Mouse (Mus musculus) neural tube, embryonic 15.5 days (tissue): ENCODE measurements around the gene Mylk. TPM values are rescaled to one million over a fixed set of nuclear protein-coding genes. Genes with fewer than 3 reads are reported as not detected.
A peak's percentile ranks its signal among the peaks of the same experiment; 100 is the strongest.

Experiments used
- ATAC-seq: fragments of 200-750 bp; cut with Nextera tagmentation; 2 replicates; pipeline ENCODE4 v1.8.0; 2017; ENCODE audit warnings: mild to moderate bottlenecking, moderate TSS enrichment, moderate library complexity; ENCODE audit not compliant: low FRiP score
- H3K27ac ChIP-seq: fragments of 300-500 bp; sonication (generic); replicated peaks from 2 replicates; pipeline ENCODE4 v1.5.1; 2015; ENCODE audit warnings: mild to moderate bottlenecking, inconsistent platforms
- H3K27me3 ChIP-seq: fragments of 300-500 bp; sonication (generic); replicated peaks from 2 replicates; pipeline ENCODE4 v1.6.1; 2015; ENCODE audit warnings: inconsistent platforms
- H3K36me3 ChIP-seq: fragments of 300-500 bp; sonication (generic); 2 replicates; pipeline ENCODE4 v1.6.1; 2015; ENCODE audit warnings: inconsistent platforms
- H3K4me1 ChIP-seq: fragments of 300-500 bp; sonication (generic); 2 replicates; pipeline ENCODE4 v1.6.1; 2015; ENCODE audit warnings: inconsistent platforms
- H3K4me2 ChIP-seq: fragments of 300-500 bp; sonication (generic); 2 replicates; pipeline ENCODE4 v1.6.1; 2015; ENCODE audit warnings: inconsistent platforms, mild to moderate bottlenecking, moderate library complexity
- H3K4me3 ChIP-seq: fragments of 300-500 bp; sonication (generic); replicated peaks from 2 replicates; pipeline ENCODE4 v1.5.1; 2015; ENCODE audit warnings: mild to moderate bottlenecking, inconsistent platforms
- H3K9ac ChIP-seq: fragments of 300-500 bp; sonication (generic); replicated peaks from 2 replicates; pipeline ENCODE4 v1.6.1; 2015; ENCODE audit warnings: mild to moderate bottlenecking, inconsistent platforms
- H3K9me3 ChIP-seq: fragments of 300-500 bp; sonication (generic); replicated peaks from 2 replicates; pipeline ENCODE4 v1.6.1; 2016; ENCODE audit warnings: inconsistent platforms
- WGBS: fragments of 180-500 bp; shearing (Covaris S2); methylation state at CpG from one replicate; pipeline ENCODE4 v1.1.7; 2015; ENCODE audit warnings: mixed read lengths; 5-methylcytosine and 5-hydroxymethylcytosine counted together
- polyA plus RNA-seq: library from polyadenylated mRNA; unstranded; fragments of >200 nt; fragmentation: Nextera tagmentation; extraction: Ambion mirVana; gene quantifications from 2 replicates; pipeline ENCODE4 v1.2.1, GENCODE M21; 2015

Mylk gene
- polyA plus RNA-seq, 1 experiment from 2014 or later: 4.5 TPM

DNA sequence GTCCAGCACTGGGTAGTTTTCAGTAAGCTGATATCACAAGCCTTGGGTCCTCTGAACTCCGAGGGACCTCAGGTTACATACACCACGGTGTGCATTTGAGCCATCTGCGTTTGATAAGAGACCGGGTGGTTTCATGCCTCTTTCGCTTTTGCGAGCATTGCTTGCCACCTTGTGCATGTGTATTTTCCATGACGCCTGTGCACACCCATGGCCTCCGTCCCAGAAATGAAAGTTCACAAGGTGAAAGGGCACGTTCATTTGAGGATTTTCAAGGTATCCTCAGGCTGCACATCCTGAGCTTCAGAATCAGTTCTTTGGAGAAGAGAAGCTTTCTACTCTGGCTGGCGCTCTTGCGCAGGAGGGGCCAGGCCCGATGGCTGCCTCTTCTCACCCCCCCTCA lies 227.5 kb downstream of the Mylk start:
- H3K27me3 ChIP-seq: no peaks in the 10 kb centered on the region
- H3K4me2 ChIP-seq: no peak overlapping the region
- no peak overlapping the region for H3K27ac ChIP-seq
- WGBS: 90% methylated on average over 12 of the region's 12 CpGs
- no peaks in the 10 kb centered on the region for H3K36me3 ChIP-seq
- no peaks in the 10 kb centered on the region for H3K4me1 ChIP-seq
- H3K4me3 ChIP-seq: no peak overlapping the region
- H3K9me3 ChIP-seq: no peaks in the 10 kb centered on the region
- no peak for ATAC-seq
- no peak overlapping the region for H3K9ac ChIP-seq

DNA sequence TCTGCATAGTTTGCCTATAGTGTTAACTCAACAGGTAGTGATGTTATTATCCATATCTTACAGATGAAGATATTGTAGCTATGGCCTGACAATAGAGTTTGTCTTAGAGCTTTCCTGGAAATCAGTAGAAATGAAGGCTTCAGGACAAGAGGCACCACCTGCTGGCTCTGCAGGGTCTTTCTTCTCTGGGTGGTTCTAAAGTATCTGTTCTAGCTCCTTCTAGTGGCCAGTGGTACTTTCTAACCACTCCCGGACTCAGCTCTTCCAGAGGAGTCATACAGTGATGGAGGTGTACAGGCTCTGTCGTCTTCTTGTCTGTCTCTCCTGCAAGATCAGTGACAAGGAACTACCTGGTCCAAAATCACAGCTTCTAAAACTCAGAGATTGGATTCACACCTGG lies 230.5 kb downstream of the Mylk start:
- H3K9me3 ChIP-seq: no peaks in the 10 kb centered on the region
- ATAC-seq: no peak
- no peaks in the 10 kb centered on the region for H3K36me3 ChIP-seq
- no peak overlapping the region for H3K4me3 ChIP-seq
- WGBS: 68% methylated on average over 2 of the region's 2 CpGs
- no peaks in the 10 kb centered on the region for H3K4me1 ChIP-seq
- no peak overlapping the region for H3K27ac ChIP-seq
- no peak overlapping the region for H3K4me2 ChIP-seq
- H3K27me3 ChIP-seq: no peaks in the 10 kb centered on the region
- no peak overlapping the region for H3K9ac ChIP-seq

DNA sequence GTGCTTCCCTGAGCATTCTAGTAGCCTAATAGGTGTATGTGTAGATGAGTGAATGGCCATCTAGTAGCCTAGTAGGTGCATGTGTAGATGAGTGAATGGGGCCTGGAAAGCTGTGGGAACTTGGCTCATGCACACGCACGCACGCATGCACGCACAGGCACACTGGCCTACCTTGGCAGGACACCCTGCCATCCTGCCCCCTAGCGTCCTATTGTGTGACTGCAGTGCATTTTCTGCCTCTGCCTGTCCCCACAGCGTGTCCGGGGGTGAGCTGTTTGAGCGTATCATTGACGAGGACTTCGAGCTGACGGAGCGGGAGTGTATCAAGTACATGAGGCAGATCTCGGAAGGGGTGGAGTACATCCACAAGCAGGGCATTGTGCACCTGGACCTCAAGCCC lies 231.6 kb downstream of the Mylk start:
- WGBS: 81% methylated on average over 13 of the region's 13 CpGs
- Histone ChIP-seq H3K27me3 (no peaks in the 10 kb centered on the region), H3K9ac (no peak overlapping the region), H3K4me1 (0 out of 2 replicates have a peak, but pooled peaks cover 5% of the 10 kb centered on the region), H3K4me2 (no peak overlapping the region), H3K27ac (no peak overlapping the region), H3K36me3 (no peaks in the 10 kb centered on the region), H3K9me3 (no peaks in the 10 kb centered on the region), H3K4me3 (no peak overlapping the region)
- no peak for ATAC-seq

DNA sequence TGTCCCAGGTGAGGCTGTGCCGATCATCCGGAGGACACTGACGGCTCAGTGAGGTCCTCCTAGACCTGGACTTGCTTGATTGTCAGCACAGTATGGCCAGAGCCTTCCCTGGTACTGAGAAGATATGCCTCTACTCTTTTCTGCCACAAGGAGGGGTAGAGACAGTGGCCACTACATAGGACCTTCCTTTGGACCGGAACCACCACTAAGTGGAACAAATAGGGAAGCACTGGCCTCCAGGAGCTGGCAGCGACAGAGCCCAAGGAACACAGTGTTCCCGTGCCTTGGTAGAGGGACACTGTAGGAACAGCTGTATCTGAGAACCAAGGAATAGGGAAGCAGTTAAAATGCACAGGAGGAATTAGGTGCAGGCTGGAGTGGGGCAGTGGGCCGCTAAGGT lies 233.0 kb downstream of the Mylk start:
- H3K4me2 ChIP-seq: no peak overlapping the region
- ATAC-seq: no peak
- 0 out of 2 replicates have a peak, but pooled peaks cover 5% of the 10 kb centered on the region for H3K4me1 ChIP-seq
- H3K27me3 ChIP-seq: no peaks in the 10 kb centered on the region
- no peak overlapping the region for H3K4me3 ChIP-seq
- H3K36me3 ChIP-seq: no peaks in the 10 kb centered on the region
- H3K9ac ChIP-seq: no peak overlapping the region
- WGBS: 92% methylated on average over 7 of the region's 7 CpGs
- H3K27ac ChIP-seq: no peak overlapping the region
- H3K9me3 ChIP-seq: no peaks in the 10 kb centered on the region

DNA sequence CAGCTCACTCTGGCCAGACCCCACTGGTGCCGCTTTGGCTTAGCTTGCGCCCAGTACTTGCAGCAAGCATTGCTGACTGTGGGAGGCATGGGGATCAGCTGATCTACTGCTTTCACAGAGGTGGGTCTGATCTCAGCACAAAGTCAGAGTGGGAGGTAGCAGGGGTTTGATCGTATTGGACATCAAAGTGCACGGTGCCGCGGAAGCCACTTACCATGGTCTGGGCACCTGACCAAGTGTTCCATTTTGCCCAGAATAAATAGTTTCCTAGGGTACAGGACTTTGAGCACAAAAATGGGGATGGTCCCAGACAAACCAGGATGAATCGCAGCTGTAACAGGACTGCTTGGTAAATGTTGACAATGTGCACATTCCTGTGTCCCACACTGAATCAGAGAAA lies 236.0 kb downstream of the Mylk start:
- Histone ChIP-seq H3K27me3 (no peaks in the 10 kb centered on the region), H3K9ac (no peak overlapping the region), H3K36me3 (no peaks in the 10 kb centered on the region), H3K27ac (no peak overlapping the region), H3K4me2 (no peak overlapping the region), H3K9me3 (no peaks in the 10 kb centered on the region), H3K4me3 (no peak overlapping the region), H3K4me1 (0 out of 2 replicates have a peak, but pooled peaks cover 5% of the 10 kb centered on the region)
- ATAC-seq: peak; percentile 41; the same call in 1 of the 2 replicates
- WGBS: 80% methylated on average over 7 of the region's 7 CpGs

DNA sequence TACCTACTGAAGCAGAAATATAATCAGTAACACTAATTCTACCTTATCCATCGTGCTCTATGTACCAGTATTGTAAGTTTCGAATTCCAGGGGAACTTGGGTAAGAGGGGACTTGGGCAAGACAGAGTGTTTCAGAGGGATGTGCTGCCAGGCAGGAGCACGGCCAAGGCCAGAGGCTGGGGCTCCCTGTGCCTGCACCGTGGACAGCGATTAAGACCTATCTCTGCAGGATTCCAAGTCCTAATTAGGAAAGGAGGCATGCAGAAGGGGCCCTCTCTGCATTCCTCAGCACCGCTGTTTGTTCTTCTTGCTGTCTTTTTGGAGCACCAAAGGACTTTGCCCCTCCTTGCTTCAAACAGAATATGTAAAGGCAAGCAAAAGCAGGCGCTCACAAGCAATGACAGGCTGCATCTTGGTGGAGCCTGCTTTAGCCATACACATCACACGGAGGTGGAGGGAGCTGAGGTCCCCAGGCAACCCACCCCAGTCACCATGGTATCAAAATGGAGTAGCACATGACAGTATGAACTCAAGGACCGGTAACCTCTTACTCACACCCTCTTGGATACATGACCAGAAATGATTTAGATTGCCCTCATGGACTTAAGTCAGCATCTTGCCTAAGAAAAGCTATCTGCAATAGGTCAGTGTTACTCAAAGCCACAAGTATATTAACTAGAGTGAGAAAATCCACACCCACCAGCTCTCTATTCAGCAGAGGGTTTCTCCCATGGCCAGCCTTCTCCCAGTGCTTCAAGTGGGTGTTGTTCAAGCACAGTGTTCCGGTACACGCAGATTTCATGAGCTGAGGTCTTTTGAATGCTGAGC lies 239.4 kb downstream of the Mylk start:
- no peak for ATAC-seq
- Histone ChIP-seq H3K27ac (no peak overlapping the region), H3K9ac (no peak overlapping the region), H3K27me3 (no peaks in the 10 kb centered on the region), H3K9me3 (no peaks in the 10 kb centered on the region), H3K4me1 (0 out of 2 replicates have a peak, but pooled peaks cover 5% of the 10 kb centered on the region), H3K4me2 (no peak overlapping the region), H3K36me3 (no peaks in the 10 kb centered on the region), H3K4me3 (no peak overlapping the region)
- 60% methylated on average over 11 of the region's 11 CpGs for WGBS

DNA sequence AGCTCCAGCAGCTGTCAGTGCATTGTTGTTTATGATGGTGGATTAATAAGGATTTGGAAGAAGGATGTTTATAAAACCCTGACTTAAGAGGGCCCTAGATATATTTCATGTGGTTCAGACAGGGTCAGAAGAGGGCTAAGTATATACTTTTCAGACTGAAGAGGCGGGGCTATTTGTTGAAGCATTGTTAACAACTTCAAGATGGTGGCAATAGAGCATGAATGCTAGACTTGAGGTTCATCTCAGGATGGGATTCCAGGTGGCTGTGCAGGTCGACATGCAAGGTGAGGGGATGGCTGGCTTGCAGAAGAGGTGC lies 240.0 kb downstream of the Mylk start:
- ATAC-seq: no peak
- Histone ChIP-seq H3K36me3 (no peaks in the 10 kb centered on the region), H3K27me3 (no peaks in the 10 kb centered on the region), H3K4me3 (no peak overlapping the region), H3K4me1 (0 out of 2 replicates have a peak, but pooled peaks cover 5% of the 10 kb centered on the region), H3K4me2 (no peak overlapping the region), H3K9ac (no peak overlapping the region), H3K9me3 (no peaks in the 10 kb centered on the region), H3K27ac (no peak overlapping the region)
- WGBS: 89% methylated on average over 2 of the region's 2 CpGs

DNA sequence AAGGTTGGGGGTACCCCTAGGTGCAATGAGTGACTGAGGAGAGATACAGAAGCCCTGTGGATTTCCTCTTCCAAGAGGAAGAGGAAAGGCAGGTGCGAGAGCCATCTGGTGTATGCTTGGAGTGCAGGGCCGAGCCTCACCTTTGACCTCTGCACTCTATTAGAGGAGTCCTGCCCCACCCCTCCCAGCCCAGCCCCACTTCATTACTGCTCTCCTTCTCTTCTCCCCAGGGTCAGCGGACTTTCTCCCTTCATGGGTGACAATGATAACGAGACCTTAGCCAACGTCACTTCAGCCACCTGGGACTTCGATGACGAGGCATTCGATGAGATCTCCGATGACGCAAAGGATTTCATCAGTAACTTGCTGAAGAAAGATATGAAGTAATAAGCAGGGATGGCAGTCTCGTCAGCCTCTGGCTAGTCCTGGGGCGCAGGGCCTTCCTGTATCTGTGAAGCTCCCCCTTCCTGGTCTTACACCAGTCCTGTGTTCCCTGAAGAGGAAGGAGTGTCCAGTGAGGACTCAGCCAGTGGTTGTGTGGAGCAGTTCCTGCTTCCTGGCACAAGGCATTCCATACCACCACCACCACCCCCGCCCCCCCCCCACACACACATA lies 241.3 kb downstream of the Mylk start:
- H3K9ac ChIP-seq: no peak overlapping the region
- no peaks in the 10 kb centered on the region for H3K4me1 ChIP-seq
- H3K4me3 ChIP-seq: no peak overlapping the region
- whole genome bisulfite sequencing: 95% methylated on average over 13 of the region's 13 CpGs
- H3K4me2 ChIP-seq: no peak overlapping the region
- H3K36me3 ChIP-seq: no peaks in the 10 kb centered on the region
- no peak overlapping the region for H3K27ac ChIP-seq
- no peaks in the 10 kb centered on the region for H3K9me3 ChIP-seq
- ATAC-seq: no peak
- H3K27me3 ChIP-seq: no peaks in the 10 kb centered on the region

DNA sequence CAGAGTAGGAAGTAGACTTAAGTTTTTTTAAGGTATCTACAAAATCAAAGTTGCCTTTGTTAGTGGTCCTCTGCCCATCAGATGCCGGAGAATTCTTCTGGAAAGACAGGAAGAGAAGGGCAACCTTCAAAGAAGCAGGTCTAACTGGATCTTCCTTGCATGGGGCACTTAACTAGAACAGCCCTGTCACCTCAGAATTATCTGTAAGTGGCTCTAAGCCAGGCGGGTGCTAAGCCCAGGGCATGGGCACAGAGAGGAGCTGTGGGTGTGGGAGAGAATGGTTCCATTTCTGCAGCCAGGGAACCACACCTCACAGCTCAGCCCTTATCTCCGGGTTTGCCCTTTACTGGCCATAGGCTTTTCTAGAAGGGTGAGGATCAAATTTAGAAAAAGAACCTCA lies 246.4 kb downstream of the Mylk start:
- no peak overlapping the region for H3K27ac ChIP-seq
- no peak for ATAC-seq
- H3K4me3 ChIP-seq: no peak overlapping the region
- H3K4me1 ChIP-seq: peaks cover 10% of the 10 kb centered on the region; the same call in 1 of the 2 replicates
- no peaks in the 10 kb centered on the region for H3K27me3 ChIP-seq
- no peak overlapping the region for H3K4me2 ChIP-seq
- H3K9me3 ChIP-seq: no peaks in the 10 kb centered on the region
- no peak overlapping the region for H3K9ac ChIP-seq
- 90% methylated on average over 3 of the region's 3 CpGs for WGBS
- no peaks in the 10 kb centered on the region for H3K36me3 ChIP-seq

DNA sequence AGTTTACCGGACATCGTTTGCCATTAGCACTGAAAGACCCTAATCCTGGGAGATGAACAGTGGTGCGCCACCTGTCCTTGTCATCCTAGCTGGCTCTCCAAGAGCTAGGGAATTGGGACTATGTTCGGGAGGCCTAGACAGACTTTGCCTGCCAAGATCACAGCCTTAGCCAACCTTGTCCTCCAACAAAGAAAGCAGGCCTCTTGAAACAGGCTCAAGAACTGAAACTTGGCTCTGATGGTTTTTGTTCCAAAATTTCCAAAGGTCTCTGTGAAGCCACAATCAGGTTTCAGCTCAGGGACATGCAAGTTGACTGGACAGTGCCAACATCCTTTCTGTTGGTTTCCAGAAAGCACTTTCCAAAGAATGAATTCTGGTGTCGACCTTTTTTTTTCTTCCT lies 247.8 kb downstream of the Mylk start:
- H3K4me3 ChIP-seq: no peak overlapping the region
- peaks cover 13% of the 10 kb centered on the region for H3K4me1 ChIP-seq
- no peak for ATAC-seq
- H3K27ac ChIP-seq: no peak overlapping the region
- 90% methylated on average over 5 of the region's 5 CpGs for WGBS
- no peak overlapping the region for H3K9ac ChIP-seq
- H3K27me3 ChIP-seq: no peaks in the 10 kb centered on the region
- no peaks in the 10 kb centered on the region for H3K36me3 ChIP-seq
- no peak overlapping the region for H3K4me2 ChIP-seq
- no peaks in the 10 kb centered on the region for H3K9me3 ChIP-seq

DNA sequence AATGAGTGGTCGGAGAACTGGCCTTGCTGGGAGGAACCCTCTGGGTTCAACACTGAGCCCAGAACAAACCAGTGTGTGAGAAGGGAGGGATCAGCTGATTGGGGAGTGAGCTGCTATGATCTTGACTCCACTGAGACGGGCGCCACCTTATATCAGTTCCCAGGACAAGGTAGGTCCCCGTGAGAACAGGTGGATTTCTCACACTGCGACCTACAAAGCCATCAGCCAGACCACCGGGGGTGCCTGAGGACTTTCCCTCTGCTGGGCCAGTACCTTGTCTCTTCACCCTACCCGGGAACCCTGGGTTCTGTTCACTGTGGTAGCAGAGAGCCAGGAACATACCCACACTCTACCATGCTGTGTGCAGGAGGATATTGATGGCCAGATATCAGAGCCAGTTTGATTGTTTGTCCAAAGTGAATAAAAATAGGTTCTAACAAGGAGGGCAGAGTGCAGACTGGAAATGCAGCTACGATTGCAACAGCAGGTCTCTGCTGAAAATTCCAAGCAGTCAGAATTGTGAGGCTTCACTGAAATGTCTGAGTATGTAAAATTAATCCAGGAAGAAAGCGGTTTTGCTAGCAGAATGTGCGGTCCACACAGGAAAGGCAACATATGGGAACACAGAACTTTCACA lies 248.8 kb downstream of the Mylk start:
- no peaks in the 10 kb centered on the region for H3K27me3 ChIP-seq
- WGBS: 89% methylated on average over 10 of the region's 10 CpGs
- H3K4me1 ChIP-seq: peaks cover 13% of the 10 kb centered on the region
- no peaks in the 10 kb centered on the region for H3K9me3 ChIP-seq
- H3K36me3 ChIP-seq: no peaks in the 10 kb centered on the region
- no peak overlapping the region for H3K27ac ChIP-seq
- H3K4me3 ChIP-seq: no peak overlapping the region
- no peak overlapping the region for H3K4me2 ChIP-seq
- ATAC-seq: no peak
- no peak overlapping the region for H3K9ac ChIP-seq

DNA sequence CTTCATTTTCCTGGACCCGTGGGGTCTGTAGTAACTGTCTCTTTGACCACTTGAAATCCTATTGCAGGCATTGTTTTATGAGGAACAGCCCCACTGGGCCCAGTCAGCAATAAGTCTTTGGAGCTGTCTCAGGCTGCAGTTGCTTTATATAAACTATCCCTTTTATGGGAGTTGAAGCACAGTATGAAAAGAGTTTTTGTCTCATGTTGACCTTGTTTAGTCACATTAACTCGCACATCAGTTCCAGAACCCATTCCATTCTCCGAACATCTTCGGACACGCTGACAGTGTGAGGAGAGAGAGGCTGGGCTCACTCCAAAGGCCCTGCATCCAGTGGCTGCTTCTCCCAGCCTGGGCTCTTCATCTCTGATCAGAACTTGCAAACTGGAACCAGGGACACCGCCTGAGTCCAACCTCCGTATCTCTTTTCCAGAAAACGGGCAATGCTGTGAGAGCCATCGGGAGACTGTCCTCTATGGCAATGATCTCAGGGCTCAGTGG lies 249.7 kb downstream of the Mylk start:
- ATAC-seq: no peak
- WGBS: 45% methylated on average over 9 of the region's 9 CpGs
- Histone ChIP-seq H3K4me1 (peaks cover 13% of the 10 kb centered on the region), H3K36me3 (no peaks in the 10 kb centered on the region), H3K4me2 (no peak overlapping the region), H3K4me3 (no peak overlapping the region), H3K9ac (no peak overlapping the region), H3K27ac (no peak overlapping the region), H3K27me3 (no peaks in the 10 kb centered on the region), H3K9me3 (no peaks in the 10 kb centered on the region)
